Mouse (Mus musculus) common myeloid progenitor, adult 5-6 weeks (primary cell): ENCODE results near the gene Stk16. TPM values are rescaled to one million over a fixed set of nuclear protein-coding genes. Genes with fewer than 3 reads are reported as not detected.
A peak's percentile ranks its signal among the peaks of the same experiment; 100 is the strongest.
"Not testable (repeated sequence)": the region's sequence is repeated elsewhere in the genome, so short reads cannot be mapped to it uniquely, and the experiment has no call there.

Experiments used
- ATAC-seq: replicated peaks from 2 replicates; pipeline ENCODE4 v1.8.0; 2016; ENCODE audit warnings: low read depth, mild to moderate bottlenecking, moderate TSS enrichment, inconsistent platforms; ENCODE audit not compliant: poor library complexity, severe bottlenecking
- total RNA-seq: library from RNA; stranded (forward); fragments of 200-1000, 187-1606 nt; gene quantifications from 2 replicates; pipeline ENCODE4 v1.2.3, GENCODE M21; 2017

The Stk16 gene
- total RNA-seq, 1 experiment from 2014 or later, result 92.2 TPM

GRCm38 (mm10) chr1:75232489-75232888 lies 21.9 kb downstream of the Stk16 start:
- not testable (repeated sequence) for ATAC-seq

DNA sequence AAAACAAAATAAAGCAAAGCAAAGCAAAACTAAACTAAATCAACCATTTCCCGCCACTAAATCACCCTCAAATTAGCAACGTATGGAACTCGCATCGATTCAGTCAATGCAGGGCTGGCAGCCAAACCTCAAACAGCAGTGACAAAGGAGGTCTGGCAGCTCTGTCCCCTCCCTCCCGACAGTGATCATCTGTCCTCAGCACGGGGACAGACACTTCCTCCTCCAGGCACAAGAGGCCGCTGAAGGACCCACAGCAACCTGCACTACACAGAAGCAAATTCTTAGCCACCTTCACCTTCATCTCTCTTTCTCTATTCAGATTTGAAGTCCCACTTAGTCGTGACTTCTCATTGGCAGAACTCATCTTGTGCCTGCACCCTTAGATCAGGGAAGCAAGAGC lies 24.0 kb downstream of the Stk16 start:
- peak; percentile 75 for ATAC-seq

DNA sequence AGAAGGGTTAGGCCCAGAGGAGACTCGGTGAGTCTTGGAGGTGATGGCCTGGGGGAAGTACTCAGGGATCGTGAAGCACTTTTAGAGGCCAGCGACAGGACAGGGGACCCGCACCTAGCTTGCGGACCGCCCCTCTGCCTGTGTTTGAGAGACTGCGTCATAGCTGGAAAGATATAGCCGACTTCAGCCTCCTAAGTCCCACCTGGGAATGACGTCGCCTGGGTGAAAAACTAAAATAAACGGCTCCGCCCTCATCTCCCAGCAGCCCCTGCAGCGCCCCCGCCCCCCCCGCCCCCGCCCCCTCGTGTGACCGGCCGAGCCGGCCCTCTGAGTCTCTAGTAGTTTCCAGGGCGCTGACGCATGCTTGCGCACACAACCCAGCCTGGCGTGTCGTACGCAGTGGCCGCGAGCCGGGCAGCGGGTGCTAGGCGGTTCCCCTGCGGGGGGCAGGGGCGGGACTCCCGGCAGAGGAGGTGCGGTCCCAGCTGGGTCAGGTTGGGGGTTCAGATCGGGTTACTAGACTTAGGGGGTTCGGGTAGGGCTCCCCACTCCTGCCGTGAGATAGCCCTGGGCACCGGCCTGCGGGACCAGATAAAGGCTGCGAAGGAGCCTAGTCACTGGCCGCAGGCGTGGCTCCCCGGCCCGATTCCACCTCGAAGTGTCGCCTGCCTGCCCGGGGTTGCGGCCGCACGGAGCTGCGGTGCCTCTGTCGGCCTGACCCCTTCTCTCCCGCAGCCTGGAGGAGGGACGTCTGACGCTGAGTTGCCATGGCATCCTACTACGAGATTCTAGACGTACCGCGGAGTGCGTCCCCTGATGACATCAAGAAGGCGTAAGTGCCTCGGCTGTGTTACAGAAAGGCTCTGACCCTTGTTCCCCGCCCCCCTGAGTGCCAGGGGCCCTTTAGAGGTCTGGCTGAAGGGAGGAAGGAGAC lies 25.7 kb downstream of the Stk16 start, which contains the start of gene Dnajb2:
Gene Dnajb2, plus strand, starts transcription at position 290 of the 934 bp plus-strand sequence.
- ATAC-seq, result peak; percentile 66

- ATAC-seq, result no peak
Observed at GRCm38 (mm10) chr1:75239591-75239990, 29.0 kb downstream of the Stk16 start.

DNA sequence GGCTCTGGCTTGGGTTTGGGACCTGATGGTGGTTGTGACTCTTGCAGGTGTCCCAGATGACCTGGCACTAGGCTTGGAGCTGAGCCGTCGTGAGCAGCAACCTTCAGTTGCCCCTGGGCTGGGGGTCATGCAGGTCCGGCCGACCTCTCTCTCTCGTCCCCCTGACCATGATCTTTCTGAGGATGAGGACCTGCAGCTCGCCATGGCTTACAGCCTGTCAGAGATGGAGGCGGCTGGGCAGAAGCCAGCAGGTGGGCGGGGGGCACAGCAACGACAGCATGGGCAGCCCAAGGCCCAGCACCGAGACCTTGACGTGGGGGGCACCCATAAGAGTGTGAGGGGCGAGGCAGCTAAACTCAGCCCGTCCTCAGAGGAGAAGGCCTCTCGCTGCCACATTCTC lies 32.8 kb downstream of the Stk16 start:
- ATAC-seq, result no peak

DNA sequence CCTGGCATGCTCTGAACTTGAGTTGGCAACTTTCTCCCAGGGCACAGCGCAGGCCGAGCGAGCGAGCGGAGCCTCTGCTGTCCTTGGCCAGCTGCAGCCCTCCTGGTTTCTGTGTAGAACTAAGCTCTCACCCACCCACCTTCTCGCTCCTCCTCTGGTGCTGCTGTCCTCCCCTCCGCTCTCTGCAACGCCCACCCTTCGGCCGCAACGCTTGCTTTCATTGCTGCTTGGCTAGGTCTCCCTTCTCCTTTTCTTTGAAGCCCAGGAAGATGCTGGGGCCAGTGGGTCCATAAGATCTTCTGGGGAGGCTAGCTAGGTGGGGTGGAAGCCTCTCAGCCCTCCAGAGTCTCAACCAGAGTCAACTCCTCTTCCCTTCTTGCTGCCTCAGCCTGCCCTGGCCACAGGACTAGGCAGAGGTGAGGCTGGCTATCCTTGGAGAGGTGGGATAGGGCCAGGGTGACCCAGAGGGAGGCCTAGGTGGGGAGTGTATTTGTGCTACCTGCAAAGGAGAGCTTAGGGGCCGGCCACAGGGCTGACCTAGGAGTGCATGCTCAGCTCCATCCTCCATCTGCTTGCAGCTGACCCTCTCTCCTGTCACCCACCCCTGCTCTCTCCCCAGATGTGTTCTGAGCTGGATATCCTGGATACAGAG lies 33.7 kb downstream of the Stk16 start:
- no peak for ATAC-seq

GRCm38 (mm10) chr1:75244836-75245235 lies 34.2 kb downstream of the Stk16 start:
- ATAC-seq, result peak; percentile 89

- no peak for ATAC-seq
Observed at GRCm38 (mm10) chr1:75247071-75247930, 36.7 kb downstream of the Stk16 start.

DNA sequence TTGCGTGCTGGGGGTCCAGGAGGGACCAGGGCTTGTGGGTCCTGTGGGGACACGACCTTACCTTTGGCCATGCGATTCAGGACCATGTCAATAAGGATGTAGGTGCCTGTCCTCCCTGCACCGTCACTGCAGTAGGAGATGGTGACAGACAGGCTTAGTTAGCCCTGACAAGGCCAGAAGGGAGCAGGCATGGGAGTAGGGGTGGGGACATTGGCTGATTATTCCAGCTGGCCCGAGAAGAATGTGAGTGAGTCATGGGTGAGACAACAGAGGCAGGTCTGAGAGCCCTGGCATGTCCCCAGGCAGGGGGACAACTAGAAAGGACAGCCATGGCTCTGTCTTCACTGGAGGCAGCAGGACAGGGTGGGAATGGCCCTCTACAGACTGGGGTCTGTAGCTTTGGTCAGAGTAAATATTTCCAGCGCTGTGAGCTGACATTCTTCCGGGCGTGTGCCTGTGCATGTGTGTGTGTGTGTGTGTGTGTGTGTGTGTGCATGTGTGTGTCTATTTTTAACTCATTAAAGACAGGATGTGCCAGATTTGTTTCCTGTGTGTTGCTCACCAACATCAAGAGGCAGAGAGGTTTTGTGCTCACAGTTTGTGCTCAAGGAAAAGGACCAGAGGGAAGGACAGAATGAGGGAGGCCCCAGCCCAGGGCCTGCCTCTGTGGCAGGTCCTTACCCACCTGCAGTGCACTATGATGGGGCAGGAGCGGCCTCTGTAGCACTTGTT lies 37.6 kb downstream of the Stk16 start:
- no peak for ATAC-seq

DNA sequence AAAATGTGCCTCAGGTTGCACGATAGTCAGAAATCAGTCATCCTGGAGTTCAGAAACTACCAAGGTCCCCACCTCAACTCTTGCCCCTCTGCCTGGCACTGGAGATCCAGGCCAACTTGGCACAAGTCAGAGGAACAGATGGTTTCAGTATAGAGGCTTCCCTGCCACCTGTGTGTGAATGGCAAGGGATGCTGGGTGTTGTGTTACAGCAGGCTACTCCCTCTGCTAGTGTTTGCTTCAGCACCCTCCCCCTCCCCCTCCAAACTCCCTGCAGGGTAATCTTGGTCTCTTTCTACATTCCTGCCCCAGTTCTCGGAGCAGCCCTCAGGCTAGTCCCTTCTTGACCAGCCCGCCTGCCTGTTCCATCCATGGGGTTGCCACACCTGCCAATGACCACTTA lies 39.9 kb downstream of the Stk16 start:
- no peak for ATAC-seq

- peak; percentile 81 for ATAC-seq
Observed at GRCm38 (mm10) chr1:75251112-75251970, 40.7 kb downstream of the Stk16 start.

GRCm38 (mm10) chr1:75252308-75252707 lies 41.7 kb downstream of the Stk16 start:
- no peak for ATAC-seq

- ATAC-seq, result no peak
Observed at GRCm38 (mm10) chr1:75253029-75253428, 42.4 kb downstream of the Stk16 start.

DNA sequence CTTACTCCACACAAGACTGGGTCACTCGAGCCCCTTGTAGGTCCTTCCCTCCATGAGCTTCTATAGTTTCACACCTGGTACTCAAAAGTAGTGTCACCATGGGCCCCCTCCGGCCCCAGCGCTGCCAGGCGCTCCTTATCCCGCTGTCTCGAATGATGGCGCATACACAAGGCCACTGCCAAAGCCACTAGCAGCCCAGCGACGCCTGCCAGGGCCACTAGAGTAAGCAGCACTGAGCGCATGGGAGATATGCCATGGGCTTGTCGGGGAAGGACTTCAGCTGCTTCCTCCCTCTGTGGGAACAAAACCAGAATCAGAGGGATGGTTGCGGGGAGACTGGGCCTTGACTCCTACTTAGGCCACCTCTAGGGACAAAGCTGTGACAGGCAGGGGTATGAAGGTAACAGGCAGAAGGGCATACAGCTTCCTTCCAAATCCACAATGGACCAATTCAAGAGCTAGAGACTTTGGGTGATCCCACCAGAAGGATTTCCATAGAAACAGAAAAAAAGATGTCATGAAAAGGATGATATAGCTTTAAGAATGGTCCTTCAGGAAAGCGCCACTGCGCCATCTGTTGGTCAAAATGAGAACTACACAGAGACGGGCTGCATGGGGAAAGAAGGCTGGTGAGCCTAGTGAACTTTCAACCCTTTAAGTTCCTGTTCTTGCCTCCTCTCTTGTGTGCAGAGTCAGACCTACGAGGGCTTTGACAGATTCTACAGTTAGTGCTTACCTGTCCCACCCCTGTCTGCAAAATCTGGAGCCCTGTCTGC lies 43.4 kb downstream of the Stk16 start:
- peak; percentile 71 for ATAC-seq

GRCm38 (mm10) chr1:75254625-75255013 lies 44.0 kb downstream of the Stk16 start:
- no peak for ATAC-seq

GRCm38 (mm10) chr1:75255516-75256046 lies 44.9 kb downstream of the Stk16 start:
- no peak for ATAC-seq

DNA sequence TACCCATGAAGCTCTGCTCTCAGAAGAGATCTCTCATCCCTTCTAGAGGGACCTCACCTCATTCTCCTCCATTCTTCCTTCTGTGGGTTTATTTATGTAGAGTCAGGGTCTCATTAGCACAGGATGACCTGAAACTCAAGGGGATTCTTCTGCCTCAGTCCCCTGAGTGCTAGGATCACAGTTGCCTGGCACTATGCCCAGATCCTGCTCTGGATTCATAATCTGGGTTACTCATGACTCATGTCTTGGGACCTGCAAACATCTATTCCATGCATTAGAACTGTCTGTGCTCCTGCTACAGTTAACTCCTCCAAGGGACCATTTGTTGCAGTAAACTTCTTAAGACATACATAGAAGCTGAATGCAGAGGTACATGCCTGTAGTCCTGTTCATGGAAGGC lies 50.6 kb downstream of the Stk16 start:
- ATAC-seq, result no peak
